Mouse (Mus musculus): Measurements from ENCODE around the gene Wnt3. TPM values are rescaled to one million over a fixed set of nuclear protein-coding genes. Genes with fewer than 3 reads are reported as not detected.

Wnt3 gene
- polyA plus RNA-seq, 1 experiment from 2014 or later, result 9.8 TPM

- no peaks in the 10 kb centered on the region for H3K9me3 ChIP-seq (ENCODE audit: control insufficient read depth, low read length)
- no peaks in the 10 kb centered on the region for H3K36me3 ChIP-seq (ENCODE audit: control insufficient read depth, insufficient read depth, low read length)
- H3K27ac ChIP-seq (ENCODE audit: low read depth, low read length), result no peak overlapping the region
- H3K4me1 ChIP-seq (replicated peaks; ENCODE audit: control insufficient read depth, insufficient read depth, low read length), result no peaks in the 10 kb centered on the region
- no peaks in the 10 kb centered on the region for H3K27me3 ChIP-seq (ENCODE audit: control insufficient read depth, insufficient read depth, low read length)
- H3K9ac ChIP-seq (ENCODE audit: low read depth, low read length), result no peak overlapping the region
- H3K4me3 ChIP-seq (ENCODE audit: low read depth, low read length), result no peak overlapping the region
- no peak overlapping the region for H3K4me2 ChIP-seq (replicated peaks; ENCODE audit: low read depth, low read length)
- no peak for DNase-seq (ENCODE audit: low spot score)
- ATAC-seq (ENCODE audit: low FRiP score), result no peak
- 88% methylated on average over 8 of the region's 8 CpGs for WGBS
Measured at GRCm38 (mm10) chr11:103862951-103863350, 89.0 kb downstream of the Wnt3 start.

- H3K9me3 ChIP-seq (ENCODE audit: control insufficient read depth, low read length), result no peaks in the 10 kb centered on the region
- H3K4me3 ChIP-seq (ENCODE audit: low read depth, low read length), result no peak overlapping the region
- no peak for ATAC-seq (ENCODE audit: low FRiP score)
- no peak for DNase-seq (ENCODE audit: low spot score)
- H3K4me1 ChIP-seq (replicated peaks; ENCODE audit: control insufficient read depth, insufficient read depth, low read length), result no peaks in the 10 kb centered on the region
- WGBS, result 83% methylated on average over 4 of the region's 4 CpGs
- no peak overlapping the region for H3K4me2 ChIP-seq (replicated peaks; ENCODE audit: low read depth, low read length)
- H3K27ac ChIP-seq (ENCODE audit: low read depth, low read length), result no peak overlapping the region
- no peaks in the 10 kb centered on the region for H3K27me3 ChIP-seq (ENCODE audit: control insufficient read depth, insufficient read depth, low read length)
- no peak overlapping the region for H3K9ac ChIP-seq (ENCODE audit: low read depth, low read length)
- H3K36me3 ChIP-seq (ENCODE audit: control insufficient read depth, insufficient read depth, low read length), result no peaks in the 10 kb centered on the region
Measured at GRCm38 (mm10) chr11:103864486-103864885, 90.5 kb downstream of the Wnt3 start.

- 75% methylated on average over 7 of the region's 7 CpGs for WGBS
- Histone ChIP-seq H3K4me3 (ENCODE audit: low read depth, low read length) (no peak overlapping the region), H3K9ac (ENCODE audit: low read depth, low read length) (no peak overlapping the region), H3K4me2 (replicated peaks; ENCODE audit: low read depth, low read length) (no peak overlapping the region), H3K36me3 (ENCODE audit: control insufficient read depth, insufficient read depth, low read length) (no peaks in the 10 kb centered on the region), H3K9me3 (ENCODE audit: control insufficient read depth, low read length) (no peaks in the 10 kb centered on the region), H3K4me1 (replicated peaks; ENCODE audit: control insufficient read depth, insufficient read depth, low read length) (no peaks in the 10 kb centered on the region), H3K27me3 (ENCODE audit: control insufficient read depth, insufficient read depth, low read length) (no peaks in the 10 kb centered on the region), H3K27ac (ENCODE audit: low read depth, low read length) (no peak overlapping the region)
- ATAC-seq (ENCODE audit: low FRiP score) (no peak), DNase-seq (ENCODE audit: low spot score) (no peak)
Measured at GRCm38 (mm10) chr11:103865346-103865745, 91.4 kb downstream of the Wnt3 start.

Other genes starting within 250 kb of the Wnt3 start
- gene Gm884, start 153.0 kb upstream of the Wnt3 start, polyA plus RNA-seq (2014; fragmentation: Nextera tagmentation; extraction: Ambion mirVana), result not detected in 2 replicates
- not detected in 2 replicates for gene Lyzl6, start 135.3 kb upstream of the Wnt3 start, polyA plus RNA-seq (2014; fragmentation: Nextera tagmentation; extraction: Ambion mirVana)
- not detected in 2 replicates for gene Rprml, start 124.6 kb upstream of the Wnt3 start, polyA plus RNA-seq (2014; fragmentation: Nextera tagmentation; extraction: Ambion mirVana)
- gene Gosr2, start 76.3 kb upstream of the Wnt3 start, polyA plus RNA-seq (2014; fragmentation: Nextera tagmentation; extraction: Ambion mirVana), result 75.2 and 91.3 TPM in 2 replicates
- gene Wnt9b, start 24.3 kb upstream of the Wnt3 start, polyA plus RNA-seq (2014; fragmentation: Nextera tagmentation; extraction: Ambion mirVana), result 0.36 and 0.39 TPM in 2 replicates
- 55.0 and 59.7 TPM in 2 replicates for gene Nsf, start 179.9 kb downstream of the Wnt3 start, polyA plus RNA-seq (2014; fragmentation: Nextera tagmentation; extraction: Ambion mirVana)
- gene Arf2, start 192.6 kb downstream of the Wnt3 start, polyA plus RNA-seq (2014; fragmentation: Nextera tagmentation; extraction: Ambion mirVana), result 143 and 145 TPM in 2 replicates

All from hindbrain, embryonic 11.5 days (tissue).